Mouse (Mus musculus): ENCODE measurements around the gene Klk14. TPM values are rescaled to one million over a fixed set of nuclear protein-coding genes. Genes with fewer than 3 reads are reported as not detected.
"Not testable (repeated sequence)": the region's sequence is repeated elsewhere in the genome, so short reads cannot be mapped to it uniquely, and the experiment has no call there.

The Klk14 gene
- polyA plus RNA-seq, 1 experiment: 1.9 TPM

- TF ChIP-seq POLR2A (IDR thresholded peaks at IDR 0.05; ENCODE audit: control insufficient read depth, extremely low read depth, insufficient read depth, low read length, poor library complexity) (no peak), CTCF (IDR thresholded peaks at IDR 0.05; ENCODE audit: borderline replicate concordance, control insufficient read depth, extremely low read depth, insufficient read depth, low read length, poor library complexity) (no peak)
- H3K4me1 ChIP-seq (replicated peaks; ENCODE audit: control insufficient read depth, insufficient read depth, low read length): no peaks in the 10 kb centered on the region; the same call in 1 of the 2 replicates
- WGBS: 47% methylated on average over 1 of the region's 1 CpGs
- no peak within 1 kb of the TSS for H3K4me3 ChIP-seq (ENCODE audit: control insufficient read depth, insufficient read depth, low read length)
- H3K27ac ChIP-seq (ENCODE audit: control insufficient read depth, insufficient read depth, low read length): no peak within 1 kb of the TSS
- DNase-seq: no peak
- no peaks in the 10 kb centered on the region for H3K27me3 ChIP-seq (ENCODE audit: control insufficient read depth, insufficient read depth, low read length)
- H3K36me3 ChIP-seq (ENCODE audit: control insufficient read depth, insufficient read depth, low read length): no peaks in the 10 kb centered on the region
Observed at GRCm38 (mm10) chr7:43660002-43660401, 30.2 kb upstream of the Klk14 start, which contains the start of gene Siglece. TSS of gene Siglece (minus strand) at chr7:43660161.

GRCm38 (mm10) chr7:43662804-43663203, 27.4 kb upstream of the Klk14 start:
- Histone ChIP-seq H3K27ac (ENCODE audit: control insufficient read depth, insufficient read depth, low read length) (no peak overlapping the region), H3K27me3 (ENCODE audit: control insufficient read depth, insufficient read depth, low read length) (no peaks in the 10 kb centered on the region), H3K36me3 (ENCODE audit: control insufficient read depth, insufficient read depth, low read length) (no peaks in the 10 kb centered on the region), H3K4me1 (replicated peaks; ENCODE audit: control insufficient read depth, insufficient read depth, low read length) (no peaks in the 10 kb centered on the region), H3K4me3 (ENCODE audit: control insufficient read depth, insufficient read depth, low read length) (no peak overlapping the region)
- WGBS: 92% methylated on average over 1 of the region's 1 CpGs
- no peak for DNase-seq
- no peak for TF ChIP-seq POLR2A (IDR thresholded peaks at IDR 0.05; ENCODE audit: control insufficient read depth, extremely low read depth, insufficient read depth, low read length, poor library complexity)
- no peak for TF ChIP-seq CTCF (IDR thresholded peaks at IDR 0.05; ENCODE audit: borderline replicate concordance, control insufficient read depth, extremely low read depth, insufficient read depth, low read length, poor library complexity)

GRCm38 (mm10) chr7:43667221-43667620, 23.0 kb upstream of the Klk14 start:
- not testable (repeated sequence) for H3K27ac ChIP-seq (ENCODE audit: control insufficient read depth, insufficient read depth, low read length); DNase-seq; H3K4me1 ChIP-seq (replicated peaks; ENCODE audit: control insufficient read depth, insufficient read depth, low read length); H3K36me3 ChIP-seq (ENCODE audit: control insufficient read depth, insufficient read depth, low read length); H3K4me3 ChIP-seq (ENCODE audit: control insufficient read depth, insufficient read depth, low read length); H3K27me3 ChIP-seq (ENCODE audit: control insufficient read depth, insufficient read depth, low read length)
- 91% methylated on average over 4 of the region's 4 CpGs for WGBS

- Histone ChIP-seq H3K27me3 (ENCODE audit: control insufficient read depth, insufficient read depth, low read length) (no peaks in the 10 kb centered on the region), H3K4me3 (ENCODE audit: control insufficient read depth, insufficient read depth, low read length) (no peak overlapping the region), H3K27ac (ENCODE audit: control insufficient read depth, insufficient read depth, low read length) (no peak overlapping the region), H3K36me3 (ENCODE audit: control insufficient read depth, insufficient read depth, low read length) (no peaks in the 10 kb centered on the region), H3K4me1 (replicated peaks; ENCODE audit: control insufficient read depth, insufficient read depth, low read length) (peaks cover 7% of the 10 kb centered on the region)
- WGBS: 13% methylated on average over 3 of the region's 3 CpGs
- DNase-seq: peak; percentile 49
- no peak for TF ChIP-seq POLR2A (IDR thresholded peaks at IDR 0.05; ENCODE audit: control insufficient read depth, extremely low read depth, insufficient read depth, low read length, poor library complexity)
- TF ChIP-seq CTCF (IDR thresholded peaks at IDR 0.05; ENCODE audit: borderline replicate concordance, control insufficient read depth, extremely low read depth, insufficient read depth, low read length, poor library complexity): no peak
Observed at GRCm38 (mm10) chr7:43668582-43668981, 21.6 kb upstream of the Klk14 start.

DNA sequence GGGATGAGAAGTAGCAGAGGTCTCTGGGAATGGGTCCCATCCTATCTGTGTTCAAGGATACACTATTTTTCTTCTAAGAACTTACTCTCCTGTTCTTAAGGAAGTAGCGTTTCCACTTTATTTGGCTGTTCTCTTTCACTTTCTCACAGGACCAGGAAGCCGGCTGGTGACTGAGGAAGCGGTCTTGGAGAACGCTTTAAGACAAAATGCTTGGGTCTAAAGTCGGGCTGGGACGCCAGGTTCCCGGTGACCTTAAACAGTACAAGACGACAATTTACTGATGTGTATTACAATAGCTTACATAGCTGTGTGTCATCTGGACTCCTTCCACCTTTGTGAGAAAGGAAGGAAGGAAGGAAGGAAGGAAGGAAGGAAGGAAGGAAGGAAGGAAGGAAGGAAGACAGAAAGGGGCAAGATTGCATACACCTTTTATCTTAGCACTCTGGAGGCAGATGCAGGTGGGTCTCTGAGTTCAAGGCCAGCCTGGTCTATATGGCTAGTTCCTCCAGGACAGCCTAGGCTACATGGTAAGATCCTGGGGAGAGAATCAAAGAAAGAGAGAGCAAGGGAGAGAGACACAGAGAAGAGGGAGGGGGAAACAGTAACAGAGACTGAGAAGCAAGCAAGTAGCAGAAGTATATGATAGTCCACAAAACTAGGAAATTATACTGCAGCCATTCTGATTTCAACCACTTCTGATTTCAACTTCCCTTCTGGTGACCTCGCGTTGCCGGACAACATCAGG, 19.0 kb upstream of the Klk14 start:
- H3K4me1 ChIP-seq (replicated peaks; ENCODE audit: control insufficient read depth, insufficient read depth, low read length): peaks cover 7% of the 10 kb centered on the region
- DNase-seq: no peak
- peak overlapping the region; percentile 90 for H3K4me3 ChIP-seq (ENCODE audit: control insufficient read depth, insufficient read depth, low read length)
- no peaks in the 10 kb centered on the region; the same call in 1 of the 2 replicates for H3K36me3 ChIP-seq (ENCODE audit: control insufficient read depth, insufficient read depth, low read length)
- no peaks in the 10 kb centered on the region for H3K27me3 ChIP-seq (ENCODE audit: control insufficient read depth, insufficient read depth, low read length)
- WGBS: 67% methylated on average over 11 of the region's 11 CpGs
- no peak overlapping the region for H3K27ac ChIP-seq (ENCODE audit: control insufficient read depth, insufficient read depth, low read length)
- TF ChIP-seq CTCF (IDR thresholded peaks at IDR 0.05; ENCODE audit: borderline replicate concordance, control insufficient read depth, extremely low read depth, insufficient read depth, low read length, poor library complexity) (no peak), POLR2A (IDR thresholded peaks at IDR 0.05; ENCODE audit: control insufficient read depth, extremely low read depth, insufficient read depth, low read length, poor library complexity) (no peak)

GRCm38 (mm10) chr7:43671809-43672580, 18.2 kb upstream of the Klk14 start, which contains the start of gene Ctu1:
TSS of gene Ctu1 (plus strand) at chr7:43672016.
- no peaks in the 10 kb centered on the region for H3K27me3 ChIP-seq (ENCODE audit: control insufficient read depth, insufficient read depth, low read length)
- H3K36me3 ChIP-seq (ENCODE audit: control insufficient read depth, insufficient read depth, low read length): peaks cover 2% of the 10 kb centered on the region; the same call in 1 of the 2 replicates
- H3K4me3 ChIP-seq (ENCODE audit: control insufficient read depth, insufficient read depth, low read length): peak within 1 kb of the TSS; percentile 90
- WGBS: under 1% methylated on average over 26 of the region's 26 CpGs
- H3K27ac ChIP-seq (ENCODE audit: control insufficient read depth, insufficient read depth, low read length): peak within 1 kb of the TSS; percentile 55; the same call in 1 of the 2 replicates
- TF ChIP-seq POLR2A (IDR thresholded peaks at IDR 0.05; ENCODE audit: control insufficient read depth, extremely low read depth, insufficient read depth, low read length, poor library complexity) (peak; percentile 51; the same call in 1 of the 2 replicates), CTCF (IDR thresholded peaks at IDR 0.05; ENCODE audit: borderline replicate concordance, control insufficient read depth, extremely low read depth, insufficient read depth, low read length, poor library complexity) (no peak)
- DNase-seq: peak; percentile 86
- H3K4me1 ChIP-seq (replicated peaks; ENCODE audit: control insufficient read depth, insufficient read depth, low read length): peaks cover 7% of the 10 kb centered on the region

All from thymus, adult 2 months (tissue).